Mouse (Mus musculus) lung, adult 2 months (tissue): ENCODE results near the gene Lsm4.

Experiments used
- CTCF ChIP-seq: fragments of 200-500 bp; IDR thresholded peaks from 2 replicates; pipeline ENCODE4 v1.5.1; 2011; ENCODE audit warnings: mild to moderate bottlenecking, low read length, control low read depth; ENCODE audit not compliant: insufficient read depth
- POLR2A ChIP-seq: fragments of 200-500 bp; IDR thresholded peaks from 2 replicates; pipeline ENCODE4 v1.6.1; 2011; ENCODE audit warnings: low read depth, mild to moderate bottlenecking, control low read depth, low read length, borderline replicate concordance; ENCODE audit errors: extremely low read depth

- TF ChIP-seq POLR2A (no peak), CTCF (no peak)
These were observed 26.7 kb upstream of the Lsm4 start for GRCm38 (mm10) chr8:70646369-70646768.
